Mouse (Mus musculus) CD8-positive naive resting alpha-beta T cell, adult 2 months (primary cell): ENCODE data around the gene Apold1.

Experiments
- DNase-seq, 2 experiments: peaks; one replicate each; pipeline ENCODE4 v3.0.0; 2022; ENCODE audit warnings: low read depth in 2 of 2, low spot score in 2 of 2

Apold1 gene

GRCm38 (mm10) chr6:134981231-134982062 lies at the start of gene Apold1:
Gene Apold1 (plus strand): TSS chr6:134981718.
- peak in 1 of 2 experiments; percentile 32 for DNase-seq

GRCm38 (mm10) chr6:134932486-134933206 lies 48.9 kb upstream of the Apold1 start:
- no peak for DNase-seq

GRCm38 (mm10) chr6:134933207-134933558 lies 48.3 kb upstream of the Apold1 start:
- DNase-seq, result no peak

- DNase-seq, result no peak
Observed at GRCm38 (mm10) chr6:134934305-134934704, 47.2 kb upstream of the Apold1 start.

- DNase-seq, result no peak
Observed at GRCm38 (mm10) chr6:134939781-134940180, 41.7 kb upstream of the Apold1 start.

GRCm38 (mm10) chr6:134943759-134944407 lies 37.6 kb upstream of the Apold1 start:
- DNase-seq, result no peak

- DNase-seq, result no peak
Observed at GRCm38 (mm10) chr6:134946054-134946453, 35.5 kb upstream of the Apold1 start.

GRCm38 (mm10) chr6:134946858-134947257 lies 34.7 kb upstream of the Apold1 start:
- no peak for DNase-seq

GRCm38 (mm10) chr6:134947311-134948087 lies 34.0 kb upstream of the Apold1 start:
- DNase-seq, result peak; percentile 54 to 72

- DNase-seq, result no peak
Observed at GRCm38 (mm10) chr6:134948522-134949061, 32.9 kb upstream of the Apold1 start.

- no peak for DNase-seq
Observed at GRCm38 (mm10) chr6:134949241-134949640, 32.3 kb upstream of the Apold1 start.

- DNase-seq, result no peak
Observed at GRCm38 (mm10) chr6:134951364-134951763, 30.2 kb upstream of the Apold1 start.

GRCm38 (mm10) chr6:134953976-134954375 lies 27.5 kb upstream of the Apold1 start:
- DNase-seq, result no peak

- DNase-seq, result no peak
Observed at GRCm38 (mm10) chr6:134956388-134956787, 25.1 kb upstream of the Apold1 start.

GRCm38 (mm10) chr6:134961286-134961685 lies 20.2 kb upstream of the Apold1 start:
- no peak for DNase-seq

GRCm38 (mm10) chr6:134961858-134962517 lies 19.5 kb upstream of the Apold1 start:
- DNase-seq, result no peak

GRCm38 (mm10) chr6:134962518-134962893 lies 19.0 kb upstream of the Apold1 start:
- no peak for DNase-seq

GRCm38 (mm10) chr6:134963910-134964309 lies 17.6 kb upstream of the Apold1 start:
- no peak for DNase-seq

GRCm38 (mm10) chr6:134966681-134967080 lies 14.8 kb upstream of the Apold1 start:
- DNase-seq, result no peak

- no peak for DNase-seq
Observed at GRCm38 (mm10) chr6:134968326-134968725, 13.2 kb upstream of the Apold1 start.
